Mouse (Mus musculus) heart, embryonic 10.5 days (tissue): Measurements from ENCODE around the gene Synj1. TPM values are rescaled to one million over a fixed set of nuclear protein-coding genes. Genes with fewer than 3 reads are reported as not detected.

Experiments used
- DNase-seq: peaks from one replicate; pipeline ENCODE4 v3.0.0-alpha.2; 2017; ENCODE audit warnings: low spot score
- H3K27ac ChIP-seq: fragments of 300-500 bp; sonication (generic); 2 replicates; pipeline ENCODE4 v1.5.1; 2016; ENCODE audit warnings: mild to moderate bottlenecking
- H3K27me3 ChIP-seq: fragments of 300-500 bp; sonication (generic); 2 replicates; pipeline ENCODE4 v1.6.1; 2016; ENCODE audit warnings: mild to moderate bottlenecking; ENCODE audit not compliant: poor library complexity, insufficient read depth, severe bottlenecking
- H3K36me3 ChIP-seq: fragments of 300-500 bp; sonication (generic); 2 replicates; pipeline ENCODE4 v1.6.1; 2016; ENCODE audit warnings: mild to moderate bottlenecking, moderate library complexity
- H3K4me1 ChIP-seq: fragments of 300-500 bp; sonication (generic); 2 replicates; pipeline ENCODE4 v1.6.1; 2016; ENCODE audit warnings: mild to moderate bottlenecking
- H3K4me3 ChIP-seq: fragments of 300-500 bp; sonication (generic); 2 replicates; pipeline ENCODE4 v1.5.1; 2016; ENCODE audit warnings: mild to moderate bottlenecking, moderate library complexity
- H3K9me3 ChIP-seq: fragments of 300-500 bp; sonication (generic); 2 replicates; pipeline ENCODE4 v1.6.1; 2016; ENCODE audit warnings: mild to moderate bottlenecking, moderate library complexity
- WGBS: fragments of 180-500 bp; shearing (Covaris S2); methylation state at CpG from one replicate; pipeline ENCODE4 v1.1.7; 2016; 5-methylcytosine and 5-hydroxymethylcytosine counted together
- polyA plus RNA-seq: library from polyadenylated mRNA; unstranded; fragments of >200 nt; fragmentation: Nextera tagmentation; extraction: Ambion mirVana; gene quantifications from 2 replicates; pipeline ENCODE4 v1.2.1, GENCODE M21; 2016

The Synj1 gene
- polyA plus RNA-seq = 14.3 and 16.5 TPM in 2 replicates

DNA sequence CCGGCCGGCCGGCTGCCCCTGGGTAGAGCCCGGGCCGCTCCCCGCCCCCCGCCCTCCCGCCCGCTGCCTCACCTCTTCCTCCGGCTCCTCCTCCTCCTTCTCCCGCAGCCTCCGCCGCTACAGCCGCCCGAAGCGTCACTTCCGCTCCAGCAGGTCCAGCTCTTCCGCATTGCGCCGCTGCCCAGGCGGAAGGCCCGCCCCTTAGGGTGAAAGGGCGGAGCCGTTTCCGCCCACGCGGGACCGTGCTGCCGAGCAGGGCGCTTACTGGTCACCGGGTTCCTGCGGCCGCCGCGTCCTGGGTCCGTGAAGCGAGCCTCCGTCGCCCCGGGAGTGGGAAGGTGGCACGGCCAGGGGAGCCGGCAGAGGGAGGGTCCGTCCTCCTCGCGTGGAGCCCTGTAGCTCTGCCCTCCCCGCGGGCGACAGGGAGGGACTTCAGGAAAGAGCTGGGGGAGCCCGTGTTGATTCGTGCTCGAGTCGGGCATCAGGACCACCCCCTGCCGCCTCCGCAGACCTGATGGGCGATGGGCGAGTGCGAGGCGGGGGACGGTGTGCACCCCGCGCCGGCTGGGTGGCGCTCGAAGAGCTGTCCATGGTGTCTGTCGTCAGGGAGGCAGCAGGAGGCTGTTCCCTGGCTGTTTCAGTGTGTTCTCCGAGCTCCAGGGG lies at the start of gene Synj1:
Gene Synj1 (minus strand): TSS at position 288 of the 663 bp plus-strand sequence.
- Histone ChIP-seq H3K27ac (peak within 1 kb of the TSS; percentile 95), H3K36me3 (peaks cover 22% of the 10 kb centered on the region), H3K9me3 (no peaks in the 10 kb centered on the region), H3K27me3 (no peaks in the 10 kb centered on the region), H3K4me3 (peak within 1 kb of the TSS; percentile 88), H3K4me1 (peaks cover 8% of the 10 kb centered on the region; the same call in 1 of the 2 replicates)
- WGBS = under 1% methylated on average over 64 of the region's 66 CpGs
- DNase-seq = peak; percentile 97

DNA sequence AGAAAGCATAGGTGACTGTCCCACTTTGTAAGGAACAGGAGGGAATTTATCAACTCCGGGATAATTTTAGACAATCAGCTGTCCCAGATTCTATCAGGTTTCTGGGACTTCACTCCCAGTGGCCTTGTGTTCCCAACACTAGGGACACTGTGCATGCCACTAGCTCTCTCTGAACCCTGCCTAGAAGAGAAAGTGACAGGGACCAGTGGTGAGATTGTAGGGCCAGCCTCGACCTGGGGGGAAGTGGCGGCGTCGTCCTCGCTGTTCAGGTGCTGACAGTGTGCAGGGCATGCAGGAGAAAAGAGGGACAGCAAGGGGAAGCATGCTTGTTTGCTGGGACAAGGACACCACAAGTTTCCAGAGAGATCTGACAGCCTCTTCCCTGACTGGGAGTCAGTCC lies 46.6 kb upstream of the Synj1 start:
- no peaks in the 10 kb centered on the region for H3K36me3 ChIP-seq
- no peak for DNase-seq
- peaks cover 10% of the 10 kb centered on the region; the same call in 1 of the 2 replicates for H3K27me3 ChIP-seq
- no peak overlapping the region for H3K27ac ChIP-seq
- H3K4me3 ChIP-seq = no peak overlapping the region
- H3K9me3 ChIP-seq = no peaks in the 10 kb centered on the region
- H3K4me1 ChIP-seq = peaks cover 18% of the 10 kb centered on the region
- 51% methylated on average over 6 of the region's 6 CpGs for WGBS

DNA sequence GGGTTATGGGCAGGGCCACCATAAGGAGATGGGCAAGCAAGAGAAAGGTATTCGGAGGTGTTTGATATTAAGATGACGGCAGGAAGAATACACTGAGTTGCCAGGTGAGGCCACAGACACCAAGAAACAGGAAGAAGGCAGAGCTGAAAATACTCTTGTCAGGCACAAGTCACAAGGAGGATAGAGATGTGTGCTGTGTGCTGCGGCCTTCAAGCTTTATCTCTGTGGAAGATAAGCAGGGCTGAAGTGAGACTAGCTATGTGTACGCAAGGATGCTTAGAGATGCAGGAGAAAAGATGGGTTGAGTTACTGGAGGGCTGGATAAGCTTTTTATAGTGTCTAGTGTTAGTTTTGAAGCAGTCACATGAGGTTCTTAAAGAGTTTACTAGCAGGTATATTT lies 46.2 kb upstream of the Synj1 start:
- Histone ChIP-seq H3K27me3 (peaks cover 10% of the 10 kb centered on the region; the same call in 1 of the 2 replicates), H3K4me3 (no peak overlapping the region), H3K27ac (no peak overlapping the region), H3K9me3 (no peaks in the 10 kb centered on the region), H3K4me1 (peaks cover 18% of the 10 kb centered on the region), H3K36me3 (no peaks in the 10 kb centered on the region)
- WGBS = 51% methylated on average over 4 of the region's 4 CpGs
- DNase-seq = no peak

GRCm38 (mm10) chr16:91056043-91056821 lies 45.1 kb upstream of the Synj1 start:
- Histone ChIP-seq H3K9me3 (no peaks in the 10 kb centered on the region), H3K4me1 (peaks cover 18% of the 10 kb centered on the region), H3K27ac (no peak overlapping the region), H3K4me3 (no peak overlapping the region), H3K27me3 (peaks cover 16% of the 10 kb centered on the region; the same call in 1 of the 2 replicates), H3K36me3 (no peaks in the 10 kb centered on the region)
- WGBS = 50% methylated on average over 16 of the region's 16 CpGs
- no peak for DNase-seq

DNA sequence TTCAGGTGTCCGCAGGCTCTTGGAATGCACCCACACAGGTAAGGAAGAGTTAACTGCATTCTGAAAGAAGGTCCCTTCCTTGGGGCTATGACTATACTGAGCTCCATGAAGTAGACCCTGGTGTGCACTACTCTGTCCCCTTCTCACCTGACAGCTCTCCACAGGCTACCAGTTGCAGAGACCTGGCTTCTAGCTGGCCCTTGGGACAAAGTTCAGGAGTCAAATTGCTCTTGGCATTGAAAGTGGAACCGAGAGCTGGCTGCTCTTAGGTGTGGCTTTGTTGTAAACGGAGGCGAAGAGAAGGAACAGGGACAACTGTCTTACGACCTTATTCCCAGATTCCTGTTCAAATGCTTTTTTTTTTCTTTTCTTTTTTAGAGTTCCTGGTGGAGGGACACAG lies 44.0 kb upstream of the Synj1 start:
- 75% methylated on average over 5 of the region's 5 CpGs for WGBS
- Histone ChIP-seq H3K27ac (no peak overlapping the region), H3K9me3 (no peaks in the 10 kb centered on the region), H3K27me3 (peaks cover 16% of the 10 kb centered on the region; the same call in 1 of the 2 replicates), H3K36me3 (no peaks in the 10 kb centered on the region), H3K4me3 (no peak overlapping the region), H3K4me1 (peaks cover 18% of the 10 kb centered on the region)
- no peak for DNase-seq

GRCm38 (mm10) chr16:91053599-91053998 lies 42.5 kb upstream of the Synj1 start:
- H3K36me3 ChIP-seq = no peaks in the 10 kb centered on the region
- H3K27ac ChIP-seq = no peak overlapping the region
- no peak for DNase-seq
- peaks cover 12% of the 10 kb centered on the region; the same call in 1 of the 2 replicates for H3K27me3 ChIP-seq
- no peaks in the 10 kb centered on the region for H3K9me3 ChIP-seq
- WGBS = 64% methylated on average over 8 of the region's 8 CpGs
- H3K4me1 ChIP-seq = peaks cover 18% of the 10 kb centered on the region
- no peak overlapping the region for H3K4me3 ChIP-seq

GRCm38 (mm10) chr16:91045511-91045910 lies 34.4 kb upstream of the Synj1 start:
- Histone ChIP-seq H3K36me3 (peaks cover 9% of the 10 kb centered on the region), H3K4me3 (peak overlapping the region; percentile 90; the same call in 1 of the 2 replicates), H3K27me3 (no peaks in the 10 kb centered on the region), H3K4me1 (peaks cover 16% of the 10 kb centered on the region), H3K27ac (no peak overlapping the region), H3K9me3 (no peaks in the 10 kb centered on the region)
- DNase-seq = no peak
- WGBS = 56% methylated on average over 8 of the region's 8 CpGs

DNA sequence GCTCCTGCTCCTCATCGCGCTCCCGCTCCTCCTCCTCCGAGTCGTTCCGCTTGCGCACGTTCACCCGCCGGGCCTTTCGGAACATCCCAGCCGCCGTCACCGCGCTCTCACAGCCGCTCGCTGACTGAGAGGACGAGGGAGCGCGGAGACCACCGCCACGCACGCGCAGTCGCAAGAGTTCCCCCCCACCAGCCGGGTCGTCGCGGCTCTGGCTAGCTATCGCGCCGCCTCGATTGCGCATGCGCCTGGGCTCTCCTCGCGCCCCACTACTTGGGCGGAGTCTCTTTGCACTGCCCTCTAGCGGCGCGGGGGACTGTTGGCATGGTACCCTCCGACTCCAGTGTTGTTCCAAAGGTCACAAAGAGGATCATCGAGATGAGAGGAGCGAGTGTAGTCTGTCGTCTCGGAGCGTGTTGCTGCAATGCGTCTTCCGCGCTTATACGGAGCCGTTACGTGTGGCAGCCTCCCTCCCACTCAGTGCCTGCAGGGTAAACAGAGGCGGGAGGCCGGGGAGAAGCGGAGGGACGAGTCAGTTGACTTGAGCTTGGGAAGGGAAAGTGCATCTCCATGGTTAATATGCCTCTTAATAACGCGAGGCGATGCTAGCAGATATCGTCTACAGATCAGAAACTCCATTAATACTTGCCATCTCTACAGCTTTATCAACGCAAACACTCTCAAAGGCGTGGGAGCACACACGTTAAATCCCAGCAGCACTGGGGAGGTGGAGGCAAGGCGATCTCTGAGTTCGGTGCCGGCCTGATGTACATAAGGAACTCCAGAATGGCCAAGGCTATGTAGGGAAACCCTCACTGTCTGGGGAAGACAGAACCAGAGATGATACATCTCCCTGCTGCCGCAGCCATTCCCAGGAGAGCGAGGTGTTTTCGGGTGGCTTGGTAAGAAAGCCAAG lies 33.4 kb upstream of the Synj1 start, which contains the start of gene Paxbp1:
Gene Paxbp1 (minus strand): TSS at position 274 of the 913 bp plus-strand sequence.
- H3K36me3 ChIP-seq = peaks cover 17% of the 10 kb centered on the region
- H3K27me3 ChIP-seq = no peaks in the 10 kb centered on the region
- H3K4me3 ChIP-seq = peak within 1 kb of the TSS; percentile 90
- 1% methylated on average over 70 of the region's 70 CpGs for WGBS
- H3K27ac ChIP-seq = peak within 1 kb of the TSS; percentile 96
- H3K9me3 ChIP-seq = no peaks in the 10 kb centered on the region
- DNase-seq = peak; percentile 99
- peaks cover 16% of the 10 kb centered on the region for H3K4me1 ChIP-seq

DNA sequence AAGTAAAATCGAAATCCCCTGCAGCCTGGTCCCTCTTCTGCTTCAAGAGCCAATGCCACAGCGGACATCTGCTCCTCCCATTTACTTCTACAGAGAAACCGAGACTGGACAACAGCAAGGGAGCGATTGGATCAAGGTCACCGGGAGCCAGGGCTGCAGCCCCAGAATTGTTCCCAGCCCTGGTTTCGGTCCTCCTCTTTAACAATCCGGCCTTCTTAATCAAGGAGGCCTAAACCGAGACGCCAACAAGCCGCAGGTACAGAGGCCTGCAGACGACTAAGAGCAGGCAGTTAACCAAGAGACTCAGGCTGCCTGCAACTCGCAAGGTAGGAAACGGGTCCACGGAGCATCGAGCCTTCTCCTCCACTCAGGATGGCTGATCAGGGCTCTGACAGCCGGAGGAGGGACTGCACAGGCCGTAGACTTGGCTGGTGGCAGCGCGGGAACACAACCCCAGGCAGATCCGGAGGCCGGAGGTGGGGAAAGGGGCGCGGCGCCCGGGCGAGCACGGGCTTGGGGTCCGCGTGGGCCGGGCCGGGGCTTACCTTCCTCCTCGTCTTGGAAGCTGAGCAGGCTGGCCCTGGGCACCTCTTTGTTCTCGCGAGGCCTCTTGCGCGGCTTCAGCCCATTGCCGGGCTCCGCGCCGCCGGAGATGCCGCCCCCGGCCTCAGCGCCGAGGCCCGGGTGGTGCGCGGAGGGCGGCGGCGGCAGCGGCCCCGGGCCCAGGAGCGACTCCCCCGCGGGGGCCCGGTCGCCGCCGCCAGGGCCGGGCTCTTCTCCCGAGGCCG lies 32.5 kb upstream of the Synj1 start:
- Histone ChIP-seq H3K36me3 (peaks cover 25% of the 10 kb centered on the region), H3K27me3 (no peaks in the 10 kb centered on the region), H3K4me3 (peak overlapping the region; percentile 90), H3K4me1 (peaks cover 16% of the 10 kb centered on the region), H3K9me3 (no peaks in the 10 kb centered on the region), H3K27ac (peak overlapping the region; percentile 96)
- DNase-seq = peak; percentile 83
- WGBS = under 1% methylated on average over 61 of the region's 63 CpGs

- Histone ChIP-seq H3K4me3 (peak overlapping the region; percentile 90), H3K9me3 (no peaks in the 10 kb centered on the region), H3K27ac (no peak overlapping the region), H3K27me3 (no peaks in the 10 kb centered on the region), H3K4me1 (peaks cover 16% of the 10 kb centered on the region), H3K36me3 (peaks cover 35% of the 10 kb centered on the region)
- DNase-seq = no peak
- 71% methylated on average over 1 of the region's 1 CpGs for WGBS
Observed at GRCm38 (mm10) chr16:91042640-91043039, 31.5 kb upstream of the Synj1 start.

DNA sequence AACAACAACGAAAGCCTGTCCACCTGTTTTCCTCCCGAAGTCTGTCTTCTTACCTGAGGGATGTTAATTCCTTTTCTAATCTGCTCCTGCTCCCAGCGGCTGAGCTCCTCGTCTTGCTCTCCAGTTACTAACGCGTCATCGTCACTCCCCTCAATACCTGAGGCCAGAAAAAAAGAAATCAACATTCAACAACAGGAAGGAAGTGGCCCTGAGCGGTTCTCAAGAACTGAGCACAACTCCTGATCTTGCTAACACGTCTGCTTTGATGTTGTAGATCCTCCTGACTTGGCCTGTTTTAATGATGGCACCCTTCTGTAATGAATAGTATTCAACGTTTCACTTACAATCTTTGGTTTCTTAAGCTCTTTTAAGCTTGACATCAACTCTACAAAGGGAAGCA lies 24.8 kb upstream of the Synj1 start:
- Histone ChIP-seq H3K27me3 (no peaks in the 10 kb centered on the region), H3K4me3 (no peak overlapping the region), H3K9me3 (no peaks in the 10 kb centered on the region), H3K36me3 (peaks cover 93% of the 10 kb centered on the region), H3K27ac (no peak overlapping the region), H3K4me1 (no peaks in the 10 kb centered on the region)
- 91% methylated on average over 10 of the region's 10 CpGs for WGBS
- DNase-seq = no peak

DNA sequence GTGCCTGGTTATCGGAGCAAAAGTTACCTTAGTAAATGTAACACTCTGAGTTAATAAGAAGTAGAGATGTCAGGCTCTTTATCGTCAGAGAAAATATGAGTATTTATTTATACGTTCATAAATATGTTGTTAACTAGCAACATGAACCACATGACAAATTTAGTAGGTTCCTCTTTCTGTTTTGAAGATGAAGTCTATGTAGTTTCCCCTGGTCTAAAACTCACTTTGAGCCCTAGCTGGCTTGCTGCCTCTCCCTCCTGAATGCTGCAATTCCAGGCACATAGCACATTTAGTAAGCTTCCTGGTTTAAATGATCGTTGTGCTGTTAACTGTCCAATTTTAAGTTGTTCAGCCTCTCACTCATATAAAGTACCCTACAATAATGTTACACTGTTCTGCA lies 19.6 kb upstream of the Synj1 start:
- Histone ChIP-seq H3K27ac (no peak overlapping the region), H3K36me3 (peaks cover 93% of the 10 kb centered on the region), H3K4me3 (no peak overlapping the region), H3K9me3 (no peaks in the 10 kb centered on the region), H3K4me1 (no peaks in the 10 kb centered on the region), H3K27me3 (no peaks in the 10 kb centered on the region)
- WGBS = 92% methylated on average over 4 of the region's 4 CpGs
- DNase-seq = no peak
